Mouse (Mus musculus): Measurements from ENCODE around the gene Matk. TPM values are rescaled to one million over a fixed set of nuclear protein-coding genes. Genes with fewer than 3 reads are reported as not detected.

Gene Matk
- polyA plus RNA-seq, 1 experiment from 2014 or later, result 3.7 TPM

GRCm38 (mm10) chr10:81230438-81231332 is 22.1 kb upstream of the Matk start, which contains the start of gene Atcay:
Gene Atcay (minus strand): TSS chr10:81230833.
- H3K4me3 ChIP-seq, result peak within 1 kb of the TSS; percentile 57
- H3K27ac ChIP-seq, result peak within 1 kb of the TSS; percentile 78
- DNase-seq (ENCODE audit: extremely low spot score, low spot score), result peak; percentile 50
- H3K4me1 ChIP-seq, result peaks cover 40% of the 10 kb centered on the region
- peaks cover 50% of the 10 kb centered on the region for H3K27me3 ChIP-seq (ENCODE audit: poor library complexity, severe bottlenecking)
- H3K36me3 ChIP-seq (replicated peaks), result no peaks in the 10 kb centered on the region
- WGBS, result 3% methylated on average over 27 of the region's 27 CpGs
- H3K9me3 ChIP-seq, result no peaks in the 10 kb centered on the region

DNA sequence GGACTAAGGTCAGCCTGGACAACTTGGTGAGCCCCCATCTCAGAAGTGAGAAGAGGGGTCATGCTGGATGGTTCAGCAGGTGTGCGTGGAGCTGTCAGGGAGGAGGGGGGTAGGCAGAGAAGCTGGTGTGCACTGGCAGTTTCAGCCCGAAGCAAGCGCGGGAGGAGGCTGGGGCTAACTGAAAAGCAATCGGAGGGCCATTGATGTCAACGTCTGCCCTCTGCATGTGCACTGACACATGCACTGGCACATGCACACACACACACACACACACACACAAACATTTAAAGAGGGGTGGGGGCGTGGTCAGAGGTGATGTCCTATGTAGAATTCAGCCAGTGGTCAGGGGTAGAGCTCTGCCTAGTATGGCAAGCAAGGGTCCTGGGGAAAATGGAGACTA is 21.3 kb upstream of the Matk start:
- Histone ChIP-seq H3K27me3 (ENCODE audit: poor library complexity, severe bottlenecking) (peaks cover 55% of the 10 kb centered on the region), H3K27ac (peak overlapping the region; percentile 48; the same call in 1 of the 2 replicates)

GRCm38 (mm10) chr10:81232580-81233225 is 20.0 kb upstream of the Matk start, which contains the start of gene Zfr2:
Gene Zfr2 (plus strand): TSS chr10:81233155.
- H3K4me3 ChIP-seq, result peak within 1 kb of the TSS; percentile 87
- peak within 1 kb of the TSS; percentile 92 for H3K27ac ChIP-seq
- H3K36me3 ChIP-seq (replicated peaks), result no peaks in the 10 kb centered on the region
- WGBS, result 10% methylated on average over 29 of the region's 29 CpGs
- H3K9me3 ChIP-seq, result no peaks in the 10 kb centered on the region
- H3K4me1 ChIP-seq, result peaks cover 50% of the 10 kb centered on the region
- peaks cover 67% of the 10 kb centered on the region for H3K27me3 ChIP-seq (ENCODE audit: poor library complexity, severe bottlenecking)
- peak; percentile 90 for DNase-seq (ENCODE audit: extremely low spot score, low spot score)

More for the DNA sequence above, 21.3 kb upstream of the Matk start:
- Histone ChIP-seq H3K9me3 (no peaks in the 10 kb centered on the region), H3K4me1 (peaks cover 40% of the 10 kb centered on the region), H3K4me3 (peak overlapping the region; percentile 57), H3K36me3 (replicated peaks) (no peaks in the 10 kb centered on the region)
- WGBS, result 53% methylated on average over 7 of the region's 7 CpGs
- DNase-seq (ENCODE audit: extremely low spot score, low spot score), result no peak

GRCm38 (mm10) chr10:81233226-81233585 is 19.5 kb upstream of the Matk start:
- peaks cover 68% of the 10 kb centered on the region for H3K27me3 ChIP-seq (ENCODE audit: poor library complexity, severe bottlenecking)
- no peaks in the 10 kb centered on the region for H3K9me3 ChIP-seq
- WGBS, result under 1% methylated on average over 28 of the region's 28 CpGs
- DNase-seq (ENCODE audit: extremely low spot score, low spot score), result no peak
- no peaks in the 10 kb centered on the region for H3K36me3 ChIP-seq (replicated peaks)
- H3K4me1 ChIP-seq, result peaks cover 55% of the 10 kb centered on the region
- peak overlapping the region; percentile 87 for H3K4me3 ChIP-seq
- H3K27ac ChIP-seq, result peak overlapping the region; percentile 92

- Histone ChIP-seq H3K4me3 (peak overlapping the region; percentile 87), H3K4me1 (peaks cover 57% of the 10 kb centered on the region), H3K9me3 (no peaks in the 10 kb centered on the region), H3K27ac (no peak overlapping the region), H3K27me3 (ENCODE audit: poor library complexity, severe bottlenecking) (peaks cover 68% of the 10 kb centered on the region), H3K36me3 (replicated peaks) (no peaks in the 10 kb centered on the region)
- no peak for DNase-seq (ENCODE audit: extremely low spot score, low spot score)
- 81% methylated on average over 6 of the region's 6 CpGs for WGBS
Measured at GRCm38 (mm10) chr10:81234206-81234605, 18.5 kb upstream of the Matk start.

DNA sequence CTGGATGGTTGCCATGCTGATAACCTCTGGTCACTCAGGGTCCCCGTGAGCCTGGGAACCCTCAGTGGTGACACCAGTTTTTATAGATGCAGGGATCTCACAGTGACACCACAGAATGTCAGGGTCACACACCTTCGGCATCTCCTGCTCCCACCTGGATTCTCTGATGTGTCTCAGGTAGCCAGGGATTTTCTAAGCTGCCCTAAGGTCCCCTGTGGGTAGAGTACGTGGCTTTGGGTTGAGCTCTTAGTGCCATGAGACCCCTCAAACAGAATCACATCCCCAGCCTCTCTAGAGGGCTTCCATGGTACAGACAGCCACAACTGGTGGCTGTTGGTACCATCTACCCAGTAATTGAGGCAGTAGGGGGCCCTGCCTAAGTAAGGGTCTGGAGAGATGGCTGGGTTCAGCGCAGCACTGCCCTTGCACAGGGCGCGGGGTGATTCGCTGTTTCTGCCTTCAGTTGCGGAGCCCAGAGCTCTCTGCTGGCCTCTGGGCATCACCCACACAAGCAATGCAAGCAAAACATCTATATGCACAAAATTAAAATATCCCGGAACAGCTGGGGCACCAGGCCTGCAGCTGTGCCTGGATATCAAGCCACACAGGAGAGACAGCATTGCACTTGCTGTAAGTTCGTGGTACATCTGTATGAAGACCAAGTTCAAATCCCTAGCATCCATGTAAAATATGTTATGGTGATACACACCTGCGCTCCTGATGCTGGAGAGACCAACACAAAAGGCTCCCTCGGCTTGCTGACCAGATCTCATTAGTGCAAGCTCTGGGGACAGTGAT is 16.1 kb upstream of the Matk start:
- H3K4me3 ChIP-seq, result no peak overlapping the region
- peaks cover 53% of the 10 kb centered on the region for H3K4me1 ChIP-seq
- H3K27ac ChIP-seq, result no peak overlapping the region
- H3K9me3 ChIP-seq, result no peaks in the 10 kb centered on the region
- peaks cover 67% of the 10 kb centered on the region for H3K27me3 ChIP-seq (ENCODE audit: poor library complexity, severe bottlenecking)
- H3K36me3 ChIP-seq (replicated peaks), result no peaks in the 10 kb centered on the region
- WGBS, result 88% methylated on average over 12 of the region's 12 CpGs
- no peak for DNase-seq (ENCODE audit: extremely low spot score, low spot score)

GRCm38 (mm10) chr10:81238618-81239017 is 14.1 kb upstream of the Matk start:
- H3K9me3 ChIP-seq, result no peaks in the 10 kb centered on the region
- H3K27me3 ChIP-seq (ENCODE audit: poor library complexity, severe bottlenecking), result peaks cover 74% of the 10 kb centered on the region
- H3K4me3 ChIP-seq, result no peak overlapping the region
- WGBS, result 89% methylated on average over 2 of the region's 2 CpGs
- H3K36me3 ChIP-seq (replicated peaks), result no peaks in the 10 kb centered on the region
- no peak overlapping the region for H3K27ac ChIP-seq
- H3K4me1 ChIP-seq, result peaks cover 39% of the 10 kb centered on the region
- DNase-seq (ENCODE audit: extremely low spot score, low spot score), result no peak

DNA sequence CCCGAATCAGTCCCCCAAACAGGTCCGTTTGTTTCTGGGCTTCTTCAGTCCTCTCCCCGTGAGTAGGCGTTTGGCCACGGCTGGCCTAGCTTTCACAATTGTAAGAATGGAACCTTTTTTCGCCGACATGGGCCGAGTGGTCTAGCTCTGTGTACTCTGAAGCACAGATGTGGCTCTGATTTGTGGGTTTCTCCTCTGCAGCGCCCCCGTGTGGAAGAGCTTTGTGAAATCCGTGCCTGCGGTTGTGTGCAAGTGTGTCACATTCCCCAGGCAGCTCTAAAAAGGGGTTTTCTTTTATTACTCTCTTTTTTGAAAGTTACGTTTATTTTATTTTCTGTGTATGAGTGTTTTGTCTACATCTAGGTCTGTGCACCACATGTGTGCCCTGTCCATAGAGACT is 11.9 kb upstream of the Matk start:
- DNase-seq (ENCODE audit: extremely low spot score, low spot score), result peak; percentile 69
- Histone ChIP-seq H3K36me3 (replicated peaks) (no peaks in the 10 kb centered on the region), H3K4me1 (peaks cover 49% of the 10 kb centered on the region), H3K27me3 (ENCODE audit: poor library complexity, severe bottlenecking) (peaks cover 96% of the 10 kb centered on the region), H3K9me3 (no peaks in the 10 kb centered on the region), H3K27ac (no peak overlapping the region), H3K4me3 (no peak overlapping the region)
- WGBS, result 22% methylated on average over 13 of the region's 13 CpGs

DNA sequence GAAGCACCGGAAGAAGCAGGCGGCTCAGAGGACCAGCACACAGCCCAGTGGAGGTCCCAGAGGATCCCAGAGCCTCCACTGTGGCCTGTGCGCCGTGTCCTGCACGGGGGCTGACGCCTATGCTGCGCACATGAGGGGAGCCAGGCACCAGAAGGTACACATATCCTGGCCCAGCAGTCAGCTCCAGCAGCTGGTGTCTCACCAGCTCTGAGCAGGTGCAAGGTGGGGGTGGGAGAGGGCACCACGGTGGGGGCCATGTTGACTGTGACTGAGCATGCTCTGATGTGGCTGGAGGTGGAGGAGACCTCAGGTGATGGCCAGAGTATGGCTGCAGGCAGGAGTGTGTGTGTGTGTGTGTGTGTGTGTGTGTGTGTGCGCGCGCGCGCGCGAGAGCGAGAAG is 10.7 kb upstream of the Matk start:
- DNase-seq (ENCODE audit: extremely low spot score, low spot score), result no peak
- no peaks in the 10 kb centered on the region for H3K9me3 ChIP-seq
- 90% methylated on average over 16 of the region's 16 CpGs for WGBS
- no peak overlapping the region for H3K4me3 ChIP-seq
- no peak overlapping the region for H3K27ac ChIP-seq
- H3K27me3 ChIP-seq (ENCODE audit: poor library complexity, severe bottlenecking), result peaks cover 96% of the 10 kb centered on the region
- peaks cover 50% of the 10 kb centered on the region for H3K4me1 ChIP-seq
- H3K36me3 ChIP-seq (replicated peaks), result no peaks in the 10 kb centered on the region

- DNase-seq (ENCODE audit: extremely low spot score, low spot score), result no peak
- H3K27ac ChIP-seq, result peak overlapping the region; percentile 76
- H3K27me3 ChIP-seq (ENCODE audit: poor library complexity, severe bottlenecking), result peaks cover 77% of the 10 kb centered on the region
- no peaks in the 10 kb centered on the region for H3K36me3 ChIP-seq (replicated peaks)
- H3K4me1 ChIP-seq, result peaks cover 40% of the 10 kb centered on the region
- H3K9me3 ChIP-seq, result no peaks in the 10 kb centered on the region
- peak overlapping the region; percentile 10; the same call in 1 of the 2 replicates for H3K4me3 ChIP-seq
- WGBS, result 78% methylated on average over 4 of the region's 4 CpGs
Measured at GRCm38 (mm10) chr10:81244146-81244545, 8.6 kb upstream of the Matk start.

GRCm38 (mm10) chr10:81244595-81244994 is 8.1 kb upstream of the Matk start:
- Histone ChIP-seq H3K36me3 (replicated peaks) (no peaks in the 10 kb centered on the region), H3K4me3 (peak overlapping the region; percentile 10; the same call in 1 of the 2 replicates), H3K27ac (peak overlapping the region; percentile 76), H3K9me3 (no peaks in the 10 kb centered on the region), H3K4me1 (peaks cover 40% of the 10 kb centered on the region), H3K27me3 (ENCODE audit: poor library complexity, severe bottlenecking) (peaks cover 73% of the 10 kb centered on the region)
- WGBS, result 10% methylated on average over 17 of the region's 17 CpGs
- peak; percentile 83 for DNase-seq (ENCODE audit: extremely low spot score, low spot score)

DNA sequence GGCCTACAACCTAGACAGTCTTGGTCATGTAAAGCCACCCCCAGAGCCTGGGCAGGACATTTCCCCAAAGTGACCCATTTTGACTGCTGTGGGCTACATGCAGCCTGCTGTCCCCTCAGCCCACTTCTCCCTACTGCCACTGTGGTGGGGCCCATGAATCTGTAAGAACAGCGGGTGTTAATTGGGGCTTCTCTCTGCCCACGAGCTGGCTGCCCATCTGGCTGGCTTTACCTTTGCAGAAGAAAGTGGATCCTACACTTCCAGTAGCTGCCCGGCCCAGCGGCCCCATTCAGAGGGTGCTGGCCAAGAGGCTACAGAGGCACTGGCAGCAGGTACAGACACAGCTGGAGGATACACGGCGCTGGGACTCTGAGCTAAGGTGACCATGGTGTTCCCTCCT is 7.6 kb upstream of the Matk start:
- Histone ChIP-seq H3K27me3 (ENCODE audit: poor library complexity, severe bottlenecking) (peaks cover 67% of the 10 kb centered on the region), H3K9me3 (no peaks in the 10 kb centered on the region), H3K36me3 (replicated peaks) (no peaks in the 10 kb centered on the region), H3K4me1 (peaks cover 40% of the 10 kb centered on the region), H3K4me3 (no peak overlapping the region), H3K27ac (peak overlapping the region; percentile 76)
- 93% methylated on average over 6 of the region's 6 CpGs for WGBS
- no peak for DNase-seq (ENCODE audit: extremely low spot score, low spot score)
